Mouse (Mus musculus): ENCODE measurements around the gene Rmi2. TPM values are rescaled to one million over a fixed set of nuclear protein-coding genes. Genes with fewer than 3 reads are reported as not detected.
A peak's percentile ranks its signal among the peaks of the same experiment; 100 is the strongest.
"Not testable (repeated sequence)": the region's sequence is repeated elsewhere in the genome, so short reads cannot be mapped to it uniquely, and the experiment has no call there.

The Rmi2 gene
- polyA plus RNA-seq, 1 experiment from 2014 or later, result 3.9 TPM

DNA sequence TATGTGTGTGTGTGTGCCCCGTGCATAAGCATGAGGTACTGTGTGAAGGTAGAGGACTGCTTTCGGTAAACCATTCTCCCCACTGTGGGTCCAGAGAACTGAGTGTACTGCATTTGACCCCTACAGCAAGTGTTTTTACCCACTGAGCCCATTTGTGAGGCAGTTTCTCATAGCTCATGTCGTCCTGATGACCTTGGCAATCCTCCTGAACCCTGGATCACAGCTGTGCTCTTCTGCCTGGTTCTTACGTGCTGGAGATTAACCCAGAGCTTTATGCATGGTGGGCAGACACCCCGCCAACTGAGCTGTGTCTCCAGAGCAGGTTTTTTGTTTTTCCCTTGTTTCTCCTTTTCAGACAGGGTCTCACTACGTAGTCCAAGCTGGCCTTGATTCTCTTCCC is 11.1 kb downstream of the Rmi2 start:
- H3K9ac ChIP-seq, result no peak overlapping the region
- H3K27ac ChIP-seq, result no peak overlapping the region
- 87% methylated on average over 6 of the region's 6 CpGs for WGBS
- no peaks in the 10 kb centered on the region for H3K27me3 ChIP-seq
- no peak for ATAC-seq (ENCODE audit: insufficient number of reproducible peaks, insufficient read depth, low FRiP score, low TSS enrichment, low read depth)
- H3K36me3 ChIP-seq, result no peaks in the 10 kb centered on the region
- no peak overlapping the region for H3K4me3 ChIP-seq
- H3K4me1 ChIP-seq, result peaks cover 61% of the 10 kb centered on the region
- H3K4me2 ChIP-seq, result no peak overlapping the region
- H3K9me3 ChIP-seq, result no peaks in the 10 kb centered on the region

DNA sequence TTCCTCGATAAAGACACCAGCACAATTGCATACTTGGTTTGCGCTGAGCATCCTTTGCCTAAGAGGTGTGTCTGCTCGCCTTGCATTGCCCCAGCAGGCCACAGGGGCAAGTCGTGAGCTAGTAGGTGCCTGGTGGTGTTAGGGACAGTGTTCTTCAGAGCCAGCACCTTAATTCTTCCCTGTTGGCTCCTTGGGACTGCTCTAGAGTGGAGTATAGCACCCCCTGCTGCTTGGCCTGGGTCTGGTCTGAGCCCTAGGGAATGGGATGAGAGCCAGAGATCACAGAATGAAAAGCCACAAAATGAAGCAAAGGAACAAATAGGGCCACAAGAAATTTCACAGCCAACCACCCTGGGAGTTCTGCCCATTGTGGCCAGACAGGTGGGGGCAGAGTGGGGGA is 11.6 kb downstream of the Rmi2 start:
- Histone ChIP-seq H3K4me3 (no peak overlapping the region), H3K4me2 (no peak overlapping the region), H3K9me3 (no peaks in the 10 kb centered on the region), H3K36me3 (no peaks in the 10 kb centered on the region), H3K9ac (no peak overlapping the region), H3K4me1 (peaks cover 66% of the 10 kb centered on the region), H3K27ac (no peak overlapping the region), H3K27me3 (no peaks in the 10 kb centered on the region)
- ATAC-seq (ENCODE audit: insufficient number of reproducible peaks, insufficient read depth, low FRiP score, low TSS enrichment, low read depth), result no peak
- WGBS, result 62% methylated on average over 4 of the region's 4 CpGs

DNA sequence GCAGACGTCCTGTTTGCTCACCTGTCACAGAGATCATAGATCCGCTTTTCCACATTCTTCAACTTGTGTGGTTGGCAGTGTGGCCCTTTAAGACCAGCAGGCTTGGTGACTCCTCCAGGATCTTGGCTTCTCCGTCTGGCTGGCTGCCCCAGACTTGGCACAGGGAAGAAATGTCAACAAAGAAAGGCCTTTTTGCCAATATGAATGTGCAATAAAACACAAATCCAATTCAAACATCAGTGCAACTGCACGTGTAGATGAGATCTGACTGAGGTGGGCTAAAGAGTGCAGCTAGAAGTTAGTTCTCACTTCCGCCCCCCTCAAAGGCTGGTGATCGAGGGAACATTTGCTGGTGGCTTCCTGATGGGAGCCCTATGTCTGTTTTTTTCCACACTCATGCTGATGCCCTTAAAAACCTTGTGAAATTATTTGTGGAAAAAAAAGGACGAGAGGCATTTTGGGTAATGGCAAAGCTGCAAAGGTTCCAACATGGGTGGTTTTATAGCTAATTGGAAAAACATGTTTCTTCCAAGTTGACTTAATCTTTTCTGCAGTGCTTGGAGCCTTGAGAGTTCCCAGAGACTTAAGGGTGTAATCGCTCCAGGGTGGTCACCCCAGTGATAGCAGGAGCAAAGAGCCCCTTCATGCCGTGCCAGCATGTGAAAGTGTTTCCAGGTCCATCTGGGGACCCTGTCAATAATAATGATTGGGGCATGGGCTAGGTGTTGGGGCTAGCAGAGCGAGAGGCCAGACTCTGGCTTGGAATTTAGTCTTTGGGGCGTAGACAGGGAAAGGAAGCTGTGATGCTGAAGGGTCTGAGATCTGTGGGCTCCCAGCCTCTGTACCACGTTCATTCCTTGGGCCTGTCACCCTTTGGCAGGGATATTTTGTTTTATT is 15.4 kb downstream of the Rmi2 start:
- WGBS, result 29% methylated on average over 12 of the region's 12 CpGs
- peak; percentile 20; the same call in 1 of the 2 replicates for ATAC-seq (ENCODE audit: insufficient number of reproducible peaks, insufficient read depth, low FRiP score, low TSS enrichment, low read depth)
- peaks cover 47% of the 10 kb centered on the region for H3K4me1 ChIP-seq

DNA sequence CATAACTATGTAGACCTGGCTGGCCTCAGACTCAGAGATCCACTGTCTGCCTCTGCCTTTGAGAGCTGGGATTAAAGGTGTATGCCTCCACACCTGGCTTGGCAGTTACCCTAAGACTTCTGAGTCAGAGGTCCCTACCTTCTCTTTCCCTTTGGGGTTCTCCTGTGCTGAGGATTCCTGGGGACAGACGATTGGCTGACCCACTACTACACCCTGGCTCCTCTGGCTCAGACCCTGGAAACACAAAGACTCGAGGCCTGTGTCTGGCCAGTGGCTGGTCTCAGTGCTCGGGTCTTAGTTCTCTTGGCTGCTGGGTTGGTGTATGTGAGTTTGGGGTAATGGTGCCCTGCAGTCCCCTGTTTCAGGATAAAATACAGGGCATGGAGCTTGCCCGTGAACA is 16.0 kb downstream of the Rmi2 start:
- Histone ChIP-seq H3K27ac (peak overlapping the region; percentile 87), H3K4me3 (no peak overlapping the region), H3K9me3 (no peaks in the 10 kb centered on the region), H3K4me1 (peaks cover 48% of the 10 kb centered on the region), H3K9ac (no peak overlapping the region), H3K27me3 (no peaks in the 10 kb centered on the region), H3K36me3 (peaks cover 4% of the 10 kb centered on the region; the same call in 1 of the 2 replicates), H3K4me2 (peak overlapping the region; percentile 32; the same call in 1 of the 2 replicates)
- ATAC-seq (ENCODE audit: insufficient number of reproducible peaks, insufficient read depth, low FRiP score, low TSS enrichment, low read depth), result no peak
- WGBS, result 61% methylated on average over 4 of the region's 4 CpGs

More for the DNA sequence above, 15.4 kb downstream of the Rmi2 start:
- Histone ChIP-seq H3K9me3 (no peaks in the 10 kb centered on the region), H3K4me2 (peak overlapping the region; percentile 32), H3K9ac (no peak overlapping the region), H3K36me3 (peaks cover 4% of the 10 kb centered on the region; the same call in 1 of the 2 replicates), H3K27ac (peak overlapping the region; percentile 87), H3K4me3 (no peak overlapping the region), H3K27me3 (no peaks in the 10 kb centered on the region)

DNA sequence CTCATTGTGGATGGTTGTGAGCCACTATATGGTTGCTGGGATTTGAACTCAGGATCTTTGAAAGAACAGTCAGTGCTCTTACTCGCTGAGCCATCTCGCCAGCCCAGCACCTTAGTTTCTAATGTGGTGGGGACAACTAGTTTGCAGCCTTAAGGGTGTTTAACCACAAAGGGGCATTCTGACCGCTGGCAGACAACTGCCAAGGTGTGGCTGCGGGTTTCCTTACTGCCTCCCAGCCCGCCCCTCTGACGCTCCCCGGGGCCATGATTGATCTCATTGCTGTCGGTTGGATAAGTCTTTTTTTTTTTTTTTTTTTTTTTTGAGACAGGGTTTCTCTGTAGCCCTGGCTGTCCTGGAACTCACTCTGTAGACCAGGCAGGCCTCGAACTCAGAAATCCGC is 17.4 kb downstream of the Rmi2 start:
- peaks cover 45% of the 10 kb centered on the region for H3K4me1 ChIP-seq
- 91% methylated on average over 10 of the region's 10 CpGs for WGBS
- not testable (repeated sequence) for H3K9me3 ChIP-seq; H3K27ac ChIP-seq; H3K4me2 ChIP-seq; H3K4me3 ChIP-seq; H3K27me3 ChIP-seq; H3K9ac ChIP-seq; ATAC-seq (ENCODE audit: insufficient number of reproducible peaks, insufficient read depth, low FRiP score, low TSS enrichment, low read depth); H3K36me3 ChIP-seq

DNA sequence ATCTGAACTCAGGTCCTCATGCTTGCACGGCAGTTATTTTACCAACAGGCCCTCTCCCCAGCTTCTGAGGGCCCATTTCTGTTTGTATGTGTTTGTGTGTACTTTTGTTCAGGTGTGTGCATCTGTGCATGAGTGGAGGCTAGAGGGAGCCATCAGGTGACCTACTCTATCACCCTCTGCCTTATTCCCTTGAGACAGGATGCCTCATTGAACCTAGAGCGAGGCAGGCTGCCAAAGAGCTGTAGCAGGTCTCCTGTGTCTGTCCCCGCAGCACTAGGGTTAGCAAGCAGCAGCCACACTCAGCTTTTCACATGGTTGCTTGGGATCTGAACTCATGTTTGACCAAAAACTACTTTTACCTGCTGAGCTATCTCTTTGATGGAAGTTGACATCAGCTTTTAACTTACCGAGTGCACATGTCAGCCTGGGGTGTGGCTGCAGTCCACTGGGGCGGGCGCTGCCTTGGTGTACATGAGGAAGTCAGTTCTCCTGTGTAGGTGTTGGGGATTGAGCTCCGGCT is 24.9 kb downstream of the Rmi2 start:
- WGBS, result 81% methylated on average over 7 of the region's 7 CpGs
- H3K27me3 ChIP-seq, result no peaks in the 10 kb centered on the region
- H3K9ac ChIP-seq, result no peak overlapping the region
- peaks cover 6% of the 10 kb centered on the region; the same call in 1 of the 2 replicates for H3K4me1 ChIP-seq
- H3K27ac ChIP-seq, result no peak overlapping the region
- H3K9me3 ChIP-seq, result no peaks in the 10 kb centered on the region
- no peak overlapping the region for H3K4me2 ChIP-seq
- H3K36me3 ChIP-seq, result no peaks in the 10 kb centered on the region
- ATAC-seq (ENCODE audit: insufficient number of reproducible peaks, insufficient read depth, low FRiP score, low TSS enrichment, low read depth), result no peak
- H3K4me3 ChIP-seq, result no peak overlapping the region

DNA sequence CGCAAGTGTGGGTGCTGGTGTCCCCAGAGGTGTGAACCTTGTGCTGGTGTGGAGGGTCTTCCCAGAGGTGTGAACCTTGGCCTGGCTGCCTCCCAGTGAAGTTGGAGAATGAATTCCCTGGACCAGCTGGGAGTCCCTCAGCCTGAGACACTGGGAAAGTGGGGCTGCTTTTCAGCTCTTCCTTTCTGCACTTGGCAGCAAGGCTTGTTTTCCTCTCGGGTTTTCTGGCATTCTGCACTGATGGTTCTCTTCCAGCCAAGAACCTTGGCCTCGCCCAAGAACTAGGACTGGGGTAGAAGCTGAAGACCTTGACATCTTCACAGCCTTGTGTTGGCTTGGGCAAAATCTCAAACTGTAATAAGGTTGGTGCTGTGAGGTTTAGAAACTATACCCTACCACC is 26.5 kb downstream of the Rmi2 start:
- Histone ChIP-seq H3K27ac (no peak overlapping the region), H3K4me3 (no peak overlapping the region), H3K27me3 (no peaks in the 10 kb centered on the region), H3K9me3 (no peaks in the 10 kb centered on the region), H3K9ac (no peak overlapping the region), H3K4me2 (no peak overlapping the region), H3K4me1 (peaks cover 4% of the 10 kb centered on the region), H3K36me3 (no peaks in the 10 kb centered on the region)
- no peak for ATAC-seq (ENCODE audit: insufficient number of reproducible peaks, insufficient read depth, low FRiP score, low TSS enrichment, low read depth)
- WGBS, result 88% methylated on average over 3 of the region's 3 CpGs

DNA sequence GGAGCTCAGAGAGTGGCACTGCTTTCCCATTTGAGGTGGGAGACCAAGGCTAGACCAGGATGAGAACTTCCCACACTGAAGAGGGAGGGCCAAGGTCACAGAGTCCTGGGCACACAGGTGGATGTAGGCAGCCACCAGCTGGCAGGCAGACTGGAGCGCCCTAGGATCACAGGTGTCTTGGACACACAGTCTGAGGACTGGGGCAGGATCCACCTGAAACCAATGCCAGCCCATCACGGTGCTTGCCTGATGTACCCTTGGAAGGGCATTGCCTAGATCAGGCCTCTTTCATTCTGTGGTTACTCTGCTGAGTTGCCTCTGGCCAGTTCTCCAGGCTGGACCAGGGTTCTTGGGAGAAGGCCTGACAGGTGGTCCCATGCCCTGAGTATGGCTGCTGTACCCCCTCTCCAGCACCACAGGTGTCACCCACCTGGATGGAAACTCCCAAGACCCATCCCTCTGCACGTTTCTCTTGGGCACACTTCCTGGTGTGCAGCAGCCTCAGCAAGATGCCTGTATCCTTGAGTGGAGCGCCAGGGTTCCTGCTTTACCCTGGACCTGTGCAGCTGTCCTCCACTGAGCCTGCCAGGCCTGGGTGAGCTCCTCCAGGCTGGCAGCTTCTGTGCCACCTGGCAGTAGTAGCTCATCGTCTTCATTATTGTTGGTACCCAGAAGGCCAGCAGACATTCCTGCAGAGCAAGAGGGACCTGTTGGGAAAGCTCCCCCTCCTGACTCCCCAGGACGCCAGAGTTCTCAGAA is 30.2 kb downstream of the Rmi2 start:
- no peaks in the 10 kb centered on the region for H3K36me3 ChIP-seq
- 86% methylated on average over 6 of the region's 6 CpGs for WGBS
- no peak overlapping the region for H3K27ac ChIP-seq
- H3K9me3 ChIP-seq, result no peaks in the 10 kb centered on the region
- no peaks in the 10 kb centered on the region for H3K27me3 ChIP-seq
- no peak for ATAC-seq (ENCODE audit: insufficient number of reproducible peaks, insufficient read depth, low FRiP score, low TSS enrichment, low read depth)
- no peak overlapping the region for H3K4me3 ChIP-seq
- H3K9ac ChIP-seq, result no peak overlapping the region
- peaks cover 8% of the 10 kb centered on the region for H3K4me1 ChIP-seq
- no peak overlapping the region for H3K4me2 ChIP-seq

DNA sequence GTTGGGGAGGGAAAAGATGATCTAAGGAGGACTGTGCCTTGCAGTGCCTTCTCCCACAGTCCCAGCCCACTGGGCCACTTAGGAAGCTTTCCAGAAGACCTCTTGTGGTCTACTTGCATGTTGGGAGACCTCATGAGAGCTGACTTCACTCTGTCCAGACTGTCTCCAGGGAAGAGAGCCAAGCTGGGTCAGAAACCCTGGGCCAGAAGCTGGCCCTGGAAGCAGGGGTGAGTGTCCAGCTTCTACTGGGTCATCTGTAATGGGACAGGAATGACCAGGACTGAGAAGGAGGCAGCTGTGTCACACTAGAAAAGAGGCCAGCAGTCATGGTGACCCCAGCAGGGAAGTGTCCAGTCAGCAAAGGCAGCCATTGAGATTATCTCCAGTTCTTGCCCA is 30.7 kb downstream of the Rmi2 start:
- Histone ChIP-seq H3K4me3 (no peak overlapping the region), H3K27me3 (no peaks in the 10 kb centered on the region), H3K27ac (no peak overlapping the region), H3K4me1 (peaks cover 8% of the 10 kb centered on the region), H3K36me3 (no peaks in the 10 kb centered on the region), H3K9ac (no peak overlapping the region), H3K4me2 (no peak overlapping the region), H3K9me3 (no peaks in the 10 kb centered on the region)
- no peak for ATAC-seq (ENCODE audit: insufficient number of reproducible peaks, insufficient read depth, low FRiP score, low TSS enrichment, low read depth)

DNA sequence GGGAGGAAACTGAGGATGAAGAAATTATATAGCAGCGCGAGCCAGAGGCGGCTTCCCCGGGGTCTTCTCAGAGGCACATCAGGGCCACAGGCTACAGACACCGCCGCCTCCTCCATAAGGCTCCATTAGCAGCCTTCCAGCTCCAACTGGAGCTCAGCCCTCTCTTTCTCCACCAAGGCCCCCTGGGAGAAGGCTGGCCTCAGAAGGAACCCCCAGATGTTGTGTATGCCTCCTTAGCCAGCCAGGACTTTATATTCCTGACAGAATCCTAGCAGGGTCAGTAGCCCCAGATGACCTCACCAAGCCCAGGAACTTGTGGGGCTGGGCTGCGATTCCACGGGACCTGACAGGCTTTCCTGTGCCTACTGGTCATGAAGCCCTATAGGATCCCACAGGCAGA is 32.0 kb downstream of the Rmi2 start:
- H3K36me3 ChIP-seq, result no peaks in the 10 kb centered on the region
- 89% methylated on average over 8 of the region's 8 CpGs for WGBS
- no peaks in the 10 kb centered on the region for H3K27me3 ChIP-seq
- no peak overlapping the region for H3K9ac ChIP-seq
- no peak overlapping the region for H3K4me3 ChIP-seq
- H3K4me1 ChIP-seq, result peaks cover 8% of the 10 kb centered on the region
- H3K9me3 ChIP-seq, result no peaks in the 10 kb centered on the region
- no peak overlapping the region for H3K4me2 ChIP-seq
- ATAC-seq (ENCODE audit: insufficient number of reproducible peaks, insufficient read depth, low FRiP score, low TSS enrichment, low read depth), result no peak
- H3K27ac ChIP-seq, result no peak overlapping the region

DNA sequence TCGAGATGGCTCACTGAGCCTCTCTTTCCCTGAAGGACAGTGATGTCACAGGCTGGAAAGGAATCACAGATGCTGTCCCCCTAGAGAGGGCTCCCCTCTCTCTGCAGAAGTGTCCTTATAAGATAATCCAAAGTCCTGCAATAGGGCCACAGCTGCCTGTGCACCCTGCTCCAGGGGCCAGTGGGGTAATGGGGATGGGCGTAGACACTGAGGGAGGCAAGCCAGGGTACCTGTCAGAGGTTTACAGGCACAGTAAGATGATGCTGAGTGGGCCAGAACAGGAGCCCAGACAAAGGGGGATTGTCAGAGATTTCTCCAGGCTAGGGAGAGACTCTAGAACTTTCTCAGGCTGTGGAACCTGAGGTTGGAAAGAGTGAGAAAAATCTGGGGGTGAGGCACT is 32.6 kb downstream of the Rmi2 start:
- ATAC-seq (ENCODE audit: insufficient number of reproducible peaks, insufficient read depth, low FRiP score, low TSS enrichment, low read depth), result no peak
- Histone ChIP-seq H3K4me1 (peaks cover 8% of the 10 kb centered on the region), H3K4me2 (no peak overlapping the region), H3K27me3 (no peaks in the 10 kb centered on the region), H3K9ac (no peak overlapping the region), H3K4me3 (no peak overlapping the region), H3K36me3 (no peaks in the 10 kb centered on the region), H3K27ac (no peak overlapping the region), H3K9me3 (no peaks in the 10 kb centered on the region)
- WGBS, result 85% methylated on average over 2 of the region's 2 CpGs
